Mouse (Mus musculus) midbrain, embryonic 12.5 days (tissue): ENCODE data around the gene Zmym2. TPM values are rescaled to one million over a fixed set of nuclear protein-coding genes. Genes with fewer than 3 reads are reported as not detected.
"Not testable (repeated sequence)": the region's sequence is repeated elsewhere in the genome, so short reads cannot be mapped to it uniquely, and the experiment has no call there.

Experiments used
- ATAC-seq: fragments of 200-750 bp; cut with Nextera tagmentation; 2 replicates; pipeline ENCODE4 v1.8.0; 2017; ENCODE audit warnings: low read depth, moderate TSS enrichment, moderate library complexity; ENCODE audit not compliant: low FRiP score
- H3K27ac ChIP-seq: fragments of 300-500 bp; sonication (generic); replicated peaks from 2 replicates; pipeline ENCODE4 v1.5.1; 2016; ENCODE audit warnings: mild to moderate bottlenecking
- H3K27me3 ChIP-seq: fragments of 300-500 bp; sonication (generic); 2 replicates; pipeline ENCODE4 v1.6.1; 2016; ENCODE audit warnings: mild to moderate bottlenecking
- H3K36me3 ChIP-seq: fragments of 300-500 bp; sonication (generic); 2 replicates; pipeline ENCODE4 v1.6.1; 2016
- H3K4me1 ChIP-seq: fragments of 300-500 bp; sonication (generic); 2 replicates; pipeline ENCODE4 v1.6.1; 2016
- H3K4me2 ChIP-seq: fragments of 300-500 bp; sonication (generic); replicated peaks from 2 replicates; pipeline ENCODE4 v1.6.1; 2016; ENCODE audit warnings: mild to moderate bottlenecking, moderate library complexity
- H3K4me3 ChIP-seq: fragments of 300-500 bp; sonication (generic); 2 replicates; pipeline ENCODE4 v1.5.1; 2016; ENCODE audit warnings: mild to moderate bottlenecking
- H3K9ac ChIP-seq: fragments of 300-500 bp; sonication (generic); replicated peaks from 2 replicates; pipeline ENCODE4 v1.6.1; 2016; ENCODE audit warnings: mild to moderate bottlenecking, moderate library complexity
- H3K9me3 ChIP-seq: fragments of 300-500 bp; sonication (generic); 2 replicates; pipeline ENCODE4 v1.6.1; 2016; ENCODE audit warnings: mild to moderate bottlenecking
- WGBS: fragments of 180-500 bp; shearing (Covaris S2); methylation state at CpG from one replicate; pipeline ENCODE4 v1.1.7; 2016; 5-methylcytosine and 5-hydroxymethylcytosine counted together
- polyA plus RNA-seq: library from polyadenylated mRNA; unstranded; fragments of >200 nt; fragmentation: Nextera tagmentation; extraction: Ambion mirVana; gene quantifications from 2 replicates; pipeline ENCODE4 v1.2.1, GENCODE M21; 2016

Zmym2 gene
- polyA plus RNA-seq, 1 experiment from 2014 or later, result 84.0 TPM

- H3K36me3 ChIP-seq, result peaks cover 9% of the 10 kb centered on the region; the same call in 1 of the 2 replicates
- H3K27ac ChIP-seq, result peak overlapping the region; percentile 91
- peak overlapping the region; percentile 62 for H3K9ac ChIP-seq
- no peaks in the 10 kb centered on the region for H3K9me3 ChIP-seq
- under 1% methylated on average over 36 of the region's 36 CpGs for WGBS
- peaks cover 19% of the 10 kb centered on the region for H3K4me1 ChIP-seq
- peak overlapping the region; percentile 60 for H3K4me2 ChIP-seq
- ATAC-seq, result peak; percentile 36
- H3K4me3 ChIP-seq, result peak overlapping the region; percentile 57
- H3K27me3 ChIP-seq, result no peaks in the 10 kb centered on the region
These were observed 1.1 kb upstream of the Zmym2 start for GRCm38 (mm10) chr14:56885308-56885771.

GRCm38 (mm10) chr14:56885986-56886593, 363 bp upstream of the Zmym2 start:
- peak overlapping the region; percentile 60 for H3K4me2 ChIP-seq
- peak; percentile 96 for ATAC-seq
- peak overlapping the region; percentile 91 for H3K27ac ChIP-seq
- under 1% methylated on average over 28 of the region's 69 CpGs for WGBS
- peaks cover 21% of the 10 kb centered on the region for H3K4me1 ChIP-seq
- not testable (repeated sequence) for H3K27me3 ChIP-seq, H3K9me3 ChIP-seq
- H3K4me3 ChIP-seq, result peak overlapping the region; percentile 57
- H3K9ac ChIP-seq, result peak overlapping the region; percentile 59
- peaks cover 12% of the 10 kb centered on the region; the same call in 1 of the 2 replicates for H3K36me3 ChIP-seq

GRCm38 (mm10) chr14:56887514-56887880, 1.0 kb downstream of the Zmym2 start:
- peak overlapping the region; percentile 96 for H3K9ac ChIP-seq
- 0% methylated on average over 3 of the region's 3 CpGs for WGBS
- H3K4me3 ChIP-seq, result peak overlapping the region; percentile 92
- no peak for ATAC-seq
- H3K27me3 ChIP-seq, result no peaks in the 10 kb centered on the region
- H3K27ac ChIP-seq, result peak overlapping the region; percentile 98
- H3K4me1 ChIP-seq, result peaks cover 21% of the 10 kb centered on the region
- peaks cover 21% of the 10 kb centered on the region for H3K36me3 ChIP-seq
- H3K4me2 ChIP-seq, result peak overlapping the region; percentile 56
- no peaks in the 10 kb centered on the region for H3K9me3 ChIP-seq

- Histone ChIP-seq H3K9me3 (no peaks in the 10 kb centered on the region), H3K4me1 (peaks cover 21% of the 10 kb centered on the region), H3K27ac (peak overlapping the region; percentile 98), H3K27me3 (no peaks in the 10 kb centered on the region), H3K4me3 (peak overlapping the region; percentile 92), H3K9ac (peak overlapping the region; percentile 96), H3K4me2 (peak overlapping the region; percentile 56), H3K36me3 (peaks cover 22% of the 10 kb centered on the region)
- ATAC-seq, result no peak
- 0% methylated on average over 9 of the region's 9 CpGs for WGBS
These were observed 1.4 kb downstream of the Zmym2 start for GRCm38 (mm10) chr14:56887887-56888286.

DNA sequence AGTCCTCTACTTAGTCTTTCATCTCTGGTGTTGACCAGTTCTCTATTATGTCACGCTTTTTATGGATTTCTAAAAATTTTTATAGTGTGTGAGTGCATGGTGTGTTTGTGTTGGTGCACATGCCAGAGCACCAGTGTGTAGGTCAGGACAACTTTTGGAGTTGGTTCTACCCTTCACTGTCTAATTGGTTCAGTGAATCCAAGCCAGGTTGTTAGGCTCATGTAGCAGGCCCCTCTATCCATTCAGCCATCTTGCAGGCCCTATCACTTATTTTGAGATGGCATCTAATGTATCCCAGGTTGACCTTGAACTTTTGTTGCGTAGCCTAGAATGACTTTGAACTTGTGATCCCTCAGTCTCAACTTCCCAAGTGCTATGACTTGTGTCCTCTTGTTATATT, 2.0 kb downstream of the Zmym2 start:
- WGBS, result 80% methylated on average over 2 of the region's 2 CpGs
- Histone ChIP-seq H3K4me1 (peaks cover 21% of the 10 kb centered on the region), H3K36me3 (peaks cover 27% of the 10 kb centered on the region), H3K9me3 (no peaks in the 10 kb centered on the region), H3K4me3 (peak overlapping the region; percentile 92), H3K27ac (no peak overlapping the region), H3K27me3 (no peaks in the 10 kb centered on the region), H3K4me2 (peak overlapping the region; percentile 56), H3K9ac (no peak overlapping the region)
- no peak for ATAC-seq

GRCm38 (mm10) chr14:56894417-56894816, 8.0 kb downstream of the Zmym2 start:
- no peaks in the 10 kb centered on the region for H3K27me3 ChIP-seq
- no peak overlapping the region for H3K4me2 ChIP-seq
- H3K9me3 ChIP-seq, result no peaks in the 10 kb centered on the region
- H3K9ac ChIP-seq, result no peak overlapping the region
- H3K36me3 ChIP-seq, result peaks cover 41% of the 10 kb centered on the region
- WGBS, result 93% methylated on average over 2 of the region's 2 CpGs
- ATAC-seq, result no peak
- no peak overlapping the region for H3K27ac ChIP-seq
- H3K4me3 ChIP-seq, result no peak overlapping the region
- H3K4me1 ChIP-seq, result peaks cover 8% of the 10 kb centered on the region; the same call in 1 of the 2 replicates

GRCm38 (mm10) chr14:56896521-56896920, 10.1 kb downstream of the Zmym2 start:
- WGBS, result 96% methylated on average over 1 of the region's 1 CpGs
- Histone ChIP-seq H3K9me3 (no peaks in the 10 kb centered on the region), H3K36me3 (peaks cover 32% of the 10 kb centered on the region), H3K4me3 (no peak overlapping the region), H3K9ac (no peak overlapping the region), H3K27me3 (no peaks in the 10 kb centered on the region), H3K4me2 (no peak overlapping the region), H3K27ac (no peak overlapping the region), H3K4me1 (no peaks in the 10 kb centered on the region)
- no peak for ATAC-seq

GRCm38 (mm10) chr14:56897475-56897874, 11.0 kb downstream of the Zmym2 start:
- Histone ChIP-seq H3K9me3 (no peaks in the 10 kb centered on the region), H3K27ac (no peak overlapping the region), H3K4me2 (no peak overlapping the region), H3K27me3 (no peaks in the 10 kb centered on the region), H3K4me1 (no peaks in the 10 kb centered on the region), H3K9ac (no peak overlapping the region), H3K4me3 (no peak overlapping the region), H3K36me3 (peaks cover 32% of the 10 kb centered on the region)
- ATAC-seq, result no peak
- 96% methylated on average over 2 of the region's 2 CpGs for WGBS

DNA sequence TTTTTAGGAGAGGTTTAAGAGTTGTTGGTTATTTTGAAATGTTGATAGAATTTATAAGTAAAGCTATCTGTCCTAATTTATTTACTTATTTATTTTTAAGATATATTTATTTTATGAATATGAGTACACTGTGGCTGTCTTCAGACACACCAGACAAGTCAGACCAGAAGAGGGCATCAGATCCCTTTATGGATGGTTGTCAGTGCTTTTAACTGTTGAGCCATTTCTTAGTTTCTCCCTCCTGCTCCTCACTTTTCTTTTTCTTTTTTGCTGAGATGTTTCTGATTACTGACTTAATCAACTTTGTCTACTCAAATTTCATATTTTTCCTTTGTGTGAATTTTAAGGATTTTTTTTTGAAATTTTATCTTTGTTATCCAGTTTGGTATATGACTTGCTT, 13.2 kb downstream of the Zmym2 start:
- no peaks in the 10 kb centered on the region for H3K4me1 ChIP-seq
- H3K9me3 ChIP-seq, result no peaks in the 10 kb centered on the region
- no peak overlapping the region for H3K4me3 ChIP-seq
- H3K27ac ChIP-seq, result no peak overlapping the region
- ATAC-seq, result no peak
- no peak overlapping the region for H3K4me2 ChIP-seq
- H3K27me3 ChIP-seq, result no peaks in the 10 kb centered on the region
- no peak overlapping the region for H3K9ac ChIP-seq
- peaks cover 30% of the 10 kb centered on the region for H3K36me3 ChIP-seq

DNA sequence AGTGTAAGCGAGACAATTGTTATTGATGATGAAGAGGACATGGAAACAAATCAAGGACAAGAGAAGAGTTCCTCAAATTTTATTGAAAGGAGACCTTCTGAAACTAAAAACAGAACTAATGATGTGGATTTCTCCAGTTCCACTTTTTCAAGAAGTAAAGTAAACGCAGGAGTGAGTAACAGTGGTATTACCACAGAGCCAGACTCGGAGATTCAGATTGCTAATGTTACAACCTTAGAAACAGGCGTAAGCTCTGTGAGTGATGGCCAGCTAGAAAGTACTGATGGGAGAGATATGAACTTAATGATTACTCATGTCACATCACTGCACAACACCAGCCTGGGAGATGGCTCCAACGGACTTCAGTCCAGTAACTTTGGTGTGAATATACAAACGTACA, 16.6 kb downstream of the Zmym2 start:
- Histone ChIP-seq H3K4me1 (no peaks in the 10 kb centered on the region), H3K4me3 (no peak overlapping the region), H3K4me2 (no peak overlapping the region), H3K9ac (no peak overlapping the region), H3K9me3 (no peaks in the 10 kb centered on the region), H3K27ac (no peak overlapping the region), H3K27me3 (no peaks in the 10 kb centered on the region), H3K36me3 (peaks cover 38% of the 10 kb centered on the region)
- no peak for ATAC-seq
- WGBS, result 95% methylated on average over 6 of the region's 6 CpGs

GRCm38 (mm10) chr14:56905696-56906095, 19.2 kb downstream of the Zmym2 start:
- no peaks in the 10 kb centered on the region for H3K9me3 ChIP-seq
- no peak overlapping the region for H3K4me3 ChIP-seq
- H3K27me3 ChIP-seq, result no peaks in the 10 kb centered on the region
- no peak overlapping the region for H3K9ac ChIP-seq
- 94% methylated on average over 1 of the region's 1 CpGs for WGBS
- ATAC-seq, result no peak
- no peak overlapping the region for H3K4me2 ChIP-seq
- H3K36me3 ChIP-seq, result peaks cover 43% of the 10 kb centered on the region
- H3K4me1 ChIP-seq, result no peaks in the 10 kb centered on the region
- H3K27ac ChIP-seq, result no peak overlapping the region

GRCm38 (mm10) chr14:56918532-56918931, 32.1 kb downstream of the Zmym2 start:
- H3K9me3 ChIP-seq, result no peaks in the 10 kb centered on the region
- no peak overlapping the region for H3K27ac ChIP-seq
- H3K36me3 ChIP-seq, result peaks cover 39% of the 10 kb centered on the region
- no peak for ATAC-seq
- no peaks in the 10 kb centered on the region for H3K27me3 ChIP-seq
- WGBS, result 80% methylated on average over 3 of the region's 3 CpGs
- no peaks in the 10 kb centered on the region for H3K4me1 ChIP-seq
- H3K9ac ChIP-seq, result no peak overlapping the region
- H3K4me2 ChIP-seq, result no peak overlapping the region
- no peak overlapping the region for H3K4me3 ChIP-seq

DNA sequence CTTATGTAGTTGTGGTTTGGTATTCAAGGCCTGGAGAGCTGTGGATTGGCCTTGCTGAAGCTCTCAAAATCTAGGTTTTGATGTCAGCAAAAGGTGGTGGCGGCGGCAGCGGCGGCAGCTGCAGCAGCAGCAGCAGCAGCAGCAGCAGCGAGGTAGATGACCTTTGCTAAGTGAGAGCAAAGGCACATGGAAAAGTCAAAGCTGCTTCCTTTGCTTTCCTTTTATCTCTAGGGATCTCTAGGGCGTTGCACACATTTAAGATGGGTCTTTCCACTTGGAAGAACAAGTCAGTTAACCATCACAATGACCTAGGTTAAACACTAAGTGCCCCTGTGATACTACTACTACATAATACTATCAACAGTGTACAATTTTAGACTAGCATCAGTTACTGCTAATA, 49.0 kb downstream of the Zmym2 start:
- no peak overlapping the region for H3K9ac ChIP-seq
- WGBS, result 85% methylated on average over 6 of the region's 6 CpGs
- H3K4me1 ChIP-seq, result no peaks in the 10 kb centered on the region
- no peak overlapping the region for H3K4me2 ChIP-seq
- H3K4me3 ChIP-seq, result no peak overlapping the region
- H3K9me3 ChIP-seq, result no peaks in the 10 kb centered on the region
- H3K36me3 ChIP-seq, result peaks cover 46% of the 10 kb centered on the region
- H3K27me3 ChIP-seq, result no peaks in the 10 kb centered on the region
- H3K27ac ChIP-seq, result no peak overlapping the region
- ATAC-seq, result no peak
